Mouse (Mus musculus): ENCODE measurements around the gene B3glct. TPM values are rescaled to one million over a fixed set of nuclear protein-coding genes. Genes with fewer than 3 reads are reported as not detected.

Gene B3glct
- polyA plus RNA-seq, 1 experiment from 2014 or later, result 21.9 TPM

- WGBS, result 66% methylated on average over 8 of the region's 8 CpGs
- Histone ChIP-seq H3K9me3 (ENCODE audit: control insufficient read depth, low read length) (no peaks in the 10 kb centered on the region), H3K4me2 (replicated peaks; ENCODE audit: low read depth, low read length) (no peak overlapping the region), H3K27ac (ENCODE audit: low read depth, low read length) (no peak overlapping the region), H3K27me3 (ENCODE audit: control insufficient read depth, insufficient read depth, low read length) (no peaks in the 10 kb centered on the region), H3K36me3 (ENCODE audit: control insufficient read depth, insufficient read depth, low read length) (no peaks in the 10 kb centered on the region), H3K4me1 (ENCODE audit: control insufficient read depth, insufficient read depth, low read length) (no peaks in the 10 kb centered on the region), H3K4me3 (ENCODE audit: low read length) (no peak overlapping the region), H3K9ac (ENCODE audit: low read depth, low read length) (no peak overlapping the region)
- no peak for ATAC-seq (ENCODE audit: low FRiP score, low TSS enrichment)
Measured at GRCm38 (mm10) chr5:149647367-149648115, 30.5 kb upstream of the B3glct start.

- H3K4me2 ChIP-seq (replicated peaks; ENCODE audit: low read depth, low read length), result no peak overlapping the region
- no peaks in the 10 kb centered on the region for H3K36me3 ChIP-seq (ENCODE audit: control insufficient read depth, insufficient read depth, low read length)
- H3K27me3 ChIP-seq (ENCODE audit: control insufficient read depth, insufficient read depth, low read length), result no peaks in the 10 kb centered on the region
- WGBS, result 47% methylated on average over 4 of the region's 4 CpGs
- no peak overlapping the region for H3K27ac ChIP-seq (ENCODE audit: low read depth, low read length)
- no peak for ATAC-seq (ENCODE audit: low FRiP score, low TSS enrichment)
- H3K9ac ChIP-seq (ENCODE audit: low read depth, low read length), result no peak overlapping the region
- H3K4me1 ChIP-seq (ENCODE audit: control insufficient read depth, insufficient read depth, low read length), result no peaks in the 10 kb centered on the region
- no peak overlapping the region for H3K4me3 ChIP-seq (ENCODE audit: low read length)
- H3K9me3 ChIP-seq (ENCODE audit: control insufficient read depth, low read length), result no peaks in the 10 kb centered on the region
Measured at GRCm38 (mm10) chr5:149648196-149648595, 29.8 kb upstream of the B3glct start.

- WGBS, result 72% methylated on average over 6 of the region's 6 CpGs
- no peak; the same call in 1 of the 2 replicates for ATAC-seq (ENCODE audit: low FRiP score, low TSS enrichment)
- H3K27ac ChIP-seq (ENCODE audit: low read depth, low read length), result no peak overlapping the region
Measured at GRCm38 (mm10) chr5:149648895-149649406, 29.1 kb upstream of the B3glct start.

GRCm38 (mm10) chr5:149649499-149650178 is 28.4 kb upstream of the B3glct start:
- no peak overlapping the region for H3K27ac ChIP-seq (ENCODE audit: low read depth, low read length)
- no peaks in the 10 kb centered on the region for H3K36me3 ChIP-seq (ENCODE audit: control insufficient read depth, insufficient read depth, low read length)
- no peak for ATAC-seq (ENCODE audit: low FRiP score, low TSS enrichment)
- no peaks in the 10 kb centered on the region for H3K27me3 ChIP-seq (ENCODE audit: control insufficient read depth, insufficient read depth, low read length)
- H3K9ac ChIP-seq (ENCODE audit: low read depth, low read length), result no peak overlapping the region
- H3K9me3 ChIP-seq (ENCODE audit: control insufficient read depth, low read length), result no peaks in the 10 kb centered on the region
- H3K4me3 ChIP-seq (ENCODE audit: low read length), result no peak overlapping the region
- H3K4me1 ChIP-seq (ENCODE audit: control insufficient read depth, insufficient read depth, low read length), result no peaks in the 10 kb centered on the region
- H3K4me2 ChIP-seq (replicated peaks; ENCODE audit: low read depth, low read length), result no peak overlapping the region
- 83% methylated on average over 14 of the region's 14 CpGs for WGBS

More at GRCm38 (mm10) chr5:149648895-149649406, 29.1 kb upstream of the B3glct start:
- H3K9ac ChIP-seq (ENCODE audit: low read depth, low read length), result no peak overlapping the region
- no peaks in the 10 kb centered on the region for H3K36me3 ChIP-seq (ENCODE audit: control insufficient read depth, insufficient read depth, low read length)
- no peaks in the 10 kb centered on the region for H3K27me3 ChIP-seq (ENCODE audit: control insufficient read depth, insufficient read depth, low read length)
- no peak overlapping the region for H3K4me3 ChIP-seq (ENCODE audit: low read length)
- no peak overlapping the region for H3K4me2 ChIP-seq (replicated peaks; ENCODE audit: low read depth, low read length)
- no peaks in the 10 kb centered on the region for H3K9me3 ChIP-seq (ENCODE audit: control insufficient read depth, low read length)
- no peaks in the 10 kb centered on the region for H3K4me1 ChIP-seq (ENCODE audit: control insufficient read depth, insufficient read depth, low read length)

GRCm38 (mm10) chr5:149650179-149650553 is 27.9 kb upstream of the B3glct start:
- Histone ChIP-seq H3K27ac (ENCODE audit: low read depth, low read length) (no peak overlapping the region), H3K4me3 (ENCODE audit: low read length) (no peak overlapping the region), H3K36me3 (ENCODE audit: control insufficient read depth, insufficient read depth, low read length) (no peaks in the 10 kb centered on the region), H3K4me1 (ENCODE audit: control insufficient read depth, insufficient read depth, low read length) (no peaks in the 10 kb centered on the region), H3K4me2 (replicated peaks; ENCODE audit: low read depth, low read length) (no peak overlapping the region), H3K27me3 (ENCODE audit: control insufficient read depth, insufficient read depth, low read length) (no peaks in the 10 kb centered on the region), H3K9me3 (ENCODE audit: control insufficient read depth, low read length) (no peaks in the 10 kb centered on the region), H3K9ac (ENCODE audit: low read depth, low read length) (no peak overlapping the region)
- 63% methylated on average over 4 of the region's 4 CpGs for WGBS
- no peak; the same call in 1 of the 2 replicates for ATAC-seq (ENCODE audit: low FRiP score, low TSS enrichment)

- no peak overlapping the region for H3K4me2 ChIP-seq (replicated peaks; ENCODE audit: low read depth, low read length)
- 87% methylated on average over 9 of the region's 9 CpGs for WGBS
- no peaks in the 10 kb centered on the region for H3K36me3 ChIP-seq (ENCODE audit: control insufficient read depth, insufficient read depth, low read length)
- no peak overlapping the region for H3K9ac ChIP-seq (ENCODE audit: low read depth, low read length)
- H3K4me1 ChIP-seq (ENCODE audit: control insufficient read depth, insufficient read depth, low read length), result no peaks in the 10 kb centered on the region
- no peak for ATAC-seq (ENCODE audit: low FRiP score, low TSS enrichment)
- no peak overlapping the region for H3K4me3 ChIP-seq (ENCODE audit: low read length)
- H3K9me3 ChIP-seq (ENCODE audit: control insufficient read depth, low read length), result no peaks in the 10 kb centered on the region
- no peak overlapping the region for H3K27ac ChIP-seq (ENCODE audit: low read depth, low read length)
- H3K27me3 ChIP-seq (ENCODE audit: control insufficient read depth, insufficient read depth, low read length), result no peaks in the 10 kb centered on the region
Measured at GRCm38 (mm10) chr5:149655636-149656035, 22.4 kb upstream of the B3glct start.

DNA sequence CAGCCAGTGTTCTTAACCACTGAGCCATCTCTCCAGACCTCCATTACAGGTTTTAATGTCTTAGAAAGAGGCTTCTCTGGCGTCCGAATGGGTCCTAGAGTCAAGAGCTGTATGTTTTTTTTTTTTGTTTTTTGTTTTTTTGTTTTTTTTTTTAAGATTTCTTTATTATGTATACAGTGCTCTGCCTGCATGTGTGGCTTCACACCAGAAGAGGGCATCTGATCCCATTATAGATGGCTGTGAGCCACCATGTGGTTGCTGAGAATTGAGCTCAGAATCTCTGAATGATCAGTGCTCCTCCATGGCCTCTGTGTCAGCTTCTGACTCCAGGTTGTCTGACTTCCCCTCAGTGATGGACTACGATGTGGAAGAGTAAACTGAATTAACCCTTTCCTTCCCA is 20.0 kb upstream of the B3glct start:
- WGBS, result 62% methylated on average over 3 of the region's 3 CpGs
- no peaks in the 10 kb centered on the region for H3K4me1 ChIP-seq (ENCODE audit: control insufficient read depth, insufficient read depth, low read length)
- no peak for ATAC-seq (ENCODE audit: low FRiP score, low TSS enrichment)
- H3K4me2 ChIP-seq (replicated peaks; ENCODE audit: low read depth, low read length), result no peak overlapping the region
- H3K27ac ChIP-seq (ENCODE audit: low read depth, low read length), result no peak overlapping the region
- no peak overlapping the region for H3K9ac ChIP-seq (ENCODE audit: low read depth, low read length)
- H3K36me3 ChIP-seq (ENCODE audit: control insufficient read depth, insufficient read depth, low read length), result no peaks in the 10 kb centered on the region
- no peaks in the 10 kb centered on the region for H3K9me3 ChIP-seq (ENCODE audit: control insufficient read depth, low read length)
- no peaks in the 10 kb centered on the region for H3K27me3 ChIP-seq (ENCODE audit: control insufficient read depth, insufficient read depth, low read length)
- no peak overlapping the region for H3K4me3 ChIP-seq (ENCODE audit: low read length)

DNA sequence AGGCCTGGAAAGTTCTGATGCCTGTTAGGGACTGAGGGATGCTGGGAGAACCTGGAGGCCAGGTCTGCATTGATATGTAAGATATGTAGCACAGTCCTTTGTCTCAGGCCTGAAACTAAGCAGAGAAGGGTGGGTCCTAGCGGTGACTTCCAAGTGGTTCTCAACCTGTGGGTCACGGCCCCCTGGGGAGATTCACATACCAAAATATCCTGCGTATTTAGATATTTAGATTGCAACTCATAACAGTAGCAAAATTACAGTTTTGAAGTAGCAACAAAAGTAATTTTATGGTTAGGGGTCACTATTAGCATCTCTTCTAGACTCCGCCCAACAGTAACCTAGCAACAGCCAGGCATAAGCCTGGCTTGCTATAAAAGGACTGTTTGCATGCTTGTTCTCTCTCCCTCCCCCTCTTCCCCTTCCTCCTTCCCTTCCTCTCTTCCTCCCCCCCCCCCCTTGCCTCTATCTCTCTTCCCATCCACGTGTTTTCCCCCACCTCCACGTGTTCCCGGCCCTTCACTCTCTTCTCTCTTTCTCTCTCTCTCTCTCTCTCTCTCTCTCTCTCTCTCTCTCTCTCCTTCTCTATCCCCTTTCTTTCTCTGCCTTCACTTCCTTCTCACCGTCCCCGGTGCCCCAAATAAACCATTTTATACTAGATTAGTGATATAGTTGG is 19.2 kb upstream of the B3glct start:
- Histone ChIP-seq H3K27ac (ENCODE audit: low read depth, low read length) (no peak overlapping the region), H3K36me3 (ENCODE audit: control insufficient read depth, insufficient read depth, low read length) (no peaks in the 10 kb centered on the region), H3K27me3 (ENCODE audit: control insufficient read depth, insufficient read depth, low read length) (no peaks in the 10 kb centered on the region), H3K9me3 (ENCODE audit: control insufficient read depth, low read length) (no peaks in the 10 kb centered on the region), H3K9ac (ENCODE audit: low read depth, low read length) (no peak overlapping the region), H3K4me1 (ENCODE audit: control insufficient read depth, insufficient read depth, low read length) (no peaks in the 10 kb centered on the region), H3K4me3 (ENCODE audit: low read length) (no peak overlapping the region), H3K4me2 (replicated peaks; ENCODE audit: low read depth, low read length) (no peak overlapping the region)
- WGBS, result 67% methylated on average over 9 of the region's 9 CpGs
- ATAC-seq (ENCODE audit: low FRiP score, low TSS enrichment), result no peak

DNA sequence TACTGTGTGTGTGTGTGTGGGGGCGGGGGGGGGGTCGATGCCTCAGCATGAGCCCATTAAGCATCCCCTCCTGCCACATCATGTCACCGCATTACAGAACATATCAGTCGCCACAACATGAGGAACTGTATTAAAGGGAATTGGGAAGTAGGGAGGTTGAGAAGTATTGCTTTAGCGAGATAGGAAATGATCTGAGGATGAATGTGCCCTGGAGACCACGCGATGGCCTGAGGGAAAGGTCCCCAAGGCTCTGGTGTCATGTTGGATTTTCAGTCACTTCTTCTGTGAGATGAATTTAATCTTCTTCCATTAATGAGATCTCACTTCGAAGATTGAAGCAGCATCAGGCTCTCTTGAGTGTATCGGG is 18.6 kb upstream of the B3glct start:
- no peaks in the 10 kb centered on the region for H3K4me1 ChIP-seq (ENCODE audit: control insufficient read depth, insufficient read depth, low read length)
- H3K27me3 ChIP-seq (ENCODE audit: control insufficient read depth, insufficient read depth, low read length), result no peaks in the 10 kb centered on the region
- H3K9me3 ChIP-seq (ENCODE audit: control insufficient read depth, low read length), result no peaks in the 10 kb centered on the region
- WGBS, result 67% methylated on average over 9 of the region's 9 CpGs
- H3K36me3 ChIP-seq (ENCODE audit: control insufficient read depth, insufficient read depth, low read length), result no peaks in the 10 kb centered on the region
- no peak overlapping the region for H3K4me2 ChIP-seq (replicated peaks; ENCODE audit: low read depth, low read length)
- H3K4me3 ChIP-seq (ENCODE audit: low read length), result no peak overlapping the region
- no peak overlapping the region for H3K9ac ChIP-seq (ENCODE audit: low read depth, low read length)
- no peak overlapping the region for H3K27ac ChIP-seq (ENCODE audit: low read depth, low read length)
- ATAC-seq (ENCODE audit: low FRiP score, low TSS enrichment), result no peak
